Mouse (Mus musculus) R1 (cell line): ENCODE data around the gene Cd38.

Experiments
- DNase-seq: peaks from one replicate; pipeline ENCODE4 v3.0.0-alpha.2; 2018; ENCODE audit warnings: low read depth, low spot score

The Cd38 gene

DNA sequence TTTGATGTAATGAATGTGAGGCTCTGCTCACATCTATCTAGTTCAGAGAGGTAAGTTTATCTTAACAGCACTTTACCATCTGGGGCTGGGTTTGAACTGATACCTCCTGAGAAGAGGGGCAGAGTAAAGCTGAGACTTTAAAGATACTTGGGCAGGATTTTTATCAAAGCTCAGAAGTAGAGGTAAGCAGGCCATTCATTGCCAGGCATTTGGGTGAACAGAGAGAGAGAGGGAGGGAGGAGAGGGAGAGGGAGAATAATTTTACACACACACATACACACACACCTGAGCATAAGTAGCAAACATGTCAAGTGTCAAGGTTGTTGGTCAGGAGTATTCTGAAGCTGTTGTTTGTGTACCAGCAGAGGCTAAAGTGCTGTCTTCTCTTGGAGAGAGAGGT is at the start of gene Cd38:
Gene Cd38, plus strand, starts transcription at position 301 of the 400 bp plus-strand sequence.
- no peak for DNase-seq

DNA sequence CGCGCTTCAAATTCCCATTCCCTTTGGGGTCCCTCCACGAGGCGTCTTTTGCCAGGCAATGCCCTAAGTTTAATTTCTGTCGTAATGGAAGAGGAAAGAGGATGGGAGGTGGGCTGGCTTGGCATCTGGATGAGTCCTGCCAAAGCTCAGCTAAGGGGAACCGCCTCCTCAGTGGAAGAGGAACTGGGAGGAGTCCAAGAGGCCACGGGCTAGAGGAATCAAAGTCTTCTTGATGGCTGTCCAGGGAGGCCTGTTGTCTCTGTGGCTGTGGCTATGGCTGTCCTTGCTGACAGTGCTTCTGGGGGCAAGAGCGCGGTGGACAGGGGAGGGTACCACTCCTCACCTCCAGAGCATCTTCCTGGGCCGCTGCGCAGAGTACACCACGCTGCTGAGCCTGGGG is 49.7 kb upstream of the Cd38 start, which contains the start of gene Bst1:
Gene Bst1, plus strand, starts transcription at position 191 of the 400 bp plus-strand sequence.
- DNase-seq: no peak

DNA sequence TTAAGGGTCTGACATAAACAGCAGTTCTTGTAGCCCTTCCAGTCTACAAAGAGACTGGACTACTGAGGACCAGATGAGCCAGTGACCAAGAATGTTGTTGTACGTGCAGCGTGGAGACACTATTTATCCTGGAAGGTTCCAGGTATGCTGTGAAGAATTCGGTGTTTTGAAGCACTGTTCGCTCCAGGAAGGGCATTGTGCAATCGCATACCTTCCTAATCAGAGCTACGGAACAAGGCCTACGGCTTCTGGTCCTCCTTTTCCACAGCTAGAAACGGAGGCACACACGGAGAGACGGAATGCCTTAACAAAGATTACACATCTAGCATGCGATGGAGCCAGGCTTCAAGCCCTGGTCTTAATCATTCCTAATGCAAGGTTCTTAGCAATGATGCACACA is 47.6 kb upstream of the Cd38 start:
- DNase-seq: no peak

DNA sequence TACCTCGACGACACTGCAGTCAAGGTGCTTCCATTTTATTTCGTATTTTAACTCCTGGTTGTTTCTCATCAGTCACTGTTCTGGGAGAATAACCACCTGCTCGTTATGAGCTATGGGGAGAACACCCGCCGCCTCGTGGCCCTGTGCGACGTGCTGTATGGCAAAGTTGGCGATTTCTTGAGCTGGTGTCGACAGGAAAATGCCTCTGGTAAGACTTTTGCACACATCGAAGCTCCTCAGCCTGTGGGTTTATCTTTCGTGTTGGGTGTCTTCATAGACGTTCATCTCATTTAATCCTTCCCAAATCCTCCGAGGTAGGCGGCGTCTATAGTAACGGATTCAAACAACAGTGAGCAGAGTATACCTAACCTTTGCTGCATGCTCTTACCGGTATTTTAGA is 46.8 kb upstream of the Cd38 start, which contains the start of gene Fbxl5:
Gene Fbxl5, minus strand, starts transcription at position 101 of the 400 bp plus-strand sequence.
- no peak for DNase-seq

- DNase-seq: no peak
These were observed 46.2 kb upstream of the Cd38 start for GRCm38 (mm10) chr5:43822199-43822598.

GRCm38 (mm10) chr5:43822824-43823223 is 45.5 kb upstream of the Cd38 start:
- no peak for DNase-seq

GRCm38 (mm10) chr5:43824580-43824979 is 43.8 kb upstream of the Cd38 start:
- DNase-seq: no peak

GRCm38 (mm10) chr5:43826883-43827282 is 41.5 kb upstream of the Cd38 start:
- DNase-seq: no peak

- no peak for DNase-seq
These were observed 41.0 kb upstream of the Cd38 start for GRCm38 (mm10) chr5:43827366-43827765.

DNA sequence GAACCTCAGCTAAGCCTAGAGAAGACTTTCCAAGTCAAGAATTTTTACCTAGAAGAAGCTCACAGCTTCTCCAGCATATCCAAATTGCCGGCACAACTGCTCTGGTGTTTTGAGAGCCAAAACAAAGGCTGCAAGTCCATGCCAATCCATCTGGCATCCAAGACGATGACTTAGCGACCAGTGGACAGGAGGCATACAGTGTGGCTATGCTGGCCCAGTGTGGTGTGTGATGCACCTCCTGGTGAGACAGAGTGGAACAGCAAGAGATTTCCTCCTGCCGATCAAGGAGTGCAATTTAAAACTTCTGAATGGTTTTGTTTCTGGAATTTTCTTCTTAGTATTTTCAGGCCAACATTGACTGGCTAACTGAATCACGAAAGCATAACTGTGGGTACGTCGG is 31.8 kb upstream of the Cd38 start:
- DNase-seq: no peak

DNA sequence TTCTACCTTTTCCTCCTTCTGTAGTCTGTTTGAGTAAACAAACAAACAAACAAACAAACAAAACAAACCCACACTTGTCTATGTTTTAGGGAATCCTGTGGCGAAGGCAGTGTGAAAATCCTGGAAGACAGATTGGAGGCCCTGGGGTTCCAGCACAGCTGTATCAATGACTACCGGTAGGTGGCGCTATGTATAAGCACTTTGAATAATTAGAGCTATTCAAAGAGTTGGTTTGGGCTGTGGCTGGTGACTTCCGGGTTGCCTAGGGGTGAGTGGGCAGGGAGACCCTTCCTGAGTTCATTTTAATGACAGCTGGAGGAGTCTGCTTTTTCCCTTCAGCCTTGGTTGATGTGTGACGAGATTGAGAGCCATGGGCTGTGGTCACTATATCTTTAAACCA is 31.0 kb upstream of the Cd38 start:
- peak; percentile 50 for DNase-seq

DNA sequence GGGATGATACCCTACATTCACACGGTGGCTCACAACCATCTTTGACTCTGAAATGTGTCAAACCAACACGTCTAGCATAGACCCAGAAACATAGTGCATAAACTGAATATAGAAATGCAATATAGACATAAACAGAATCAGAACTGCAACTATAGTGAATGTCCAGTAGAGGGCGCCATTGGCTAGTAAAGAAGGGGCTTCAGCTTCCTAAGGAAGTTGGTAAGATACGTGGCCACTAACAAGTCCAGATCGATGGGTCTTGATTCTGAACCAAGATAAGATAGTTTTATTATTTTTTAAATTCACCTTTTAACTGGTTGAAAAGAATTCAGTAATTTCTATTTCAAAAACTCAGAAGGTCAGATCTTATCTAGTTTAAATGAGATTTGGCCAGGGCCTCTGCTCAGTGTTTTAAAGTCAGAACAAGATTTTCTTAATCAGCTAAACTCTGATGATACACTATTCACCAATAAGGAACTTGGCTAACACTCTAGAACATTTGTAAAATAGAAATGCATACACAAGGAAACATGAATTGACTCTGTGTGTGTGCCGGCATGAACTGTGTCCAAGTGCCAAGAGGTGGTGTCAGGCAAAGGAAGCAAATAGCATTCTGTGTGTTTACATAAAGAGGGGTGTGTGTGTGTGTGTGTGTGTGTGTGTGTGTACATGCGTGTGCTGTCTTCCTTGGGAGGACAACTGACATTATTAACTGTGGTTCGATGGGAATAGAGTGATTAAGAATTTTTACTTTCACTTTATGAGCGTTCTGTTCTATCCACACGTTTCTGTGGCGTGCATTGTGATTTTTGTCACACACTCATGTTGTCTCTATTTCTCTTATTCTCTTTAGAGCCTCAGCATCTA is 27.0 kb upstream of the Cd38 start:
- DNase-seq: peak; percentile 79

DNA sequence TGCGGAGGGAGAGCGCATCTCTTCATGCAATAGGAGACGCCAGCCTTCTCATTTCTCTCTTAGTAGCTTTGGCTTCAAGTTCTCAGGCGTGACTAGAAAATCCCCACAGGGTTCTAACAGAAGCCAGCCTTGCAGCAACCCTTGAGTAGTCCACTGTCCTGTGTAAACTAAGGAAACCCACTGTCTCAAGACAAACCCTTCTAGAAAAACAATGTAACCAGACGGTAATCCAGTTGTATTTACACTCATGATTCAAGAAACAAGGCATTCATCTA is 26.4 kb upstream of the Cd38 start:
- no peak for DNase-seq

- no peak for DNase-seq
These were observed 25.7 kb upstream of the Cd38 start for GRCm38 (mm10) chr5:43842576-43843155.

DNA sequence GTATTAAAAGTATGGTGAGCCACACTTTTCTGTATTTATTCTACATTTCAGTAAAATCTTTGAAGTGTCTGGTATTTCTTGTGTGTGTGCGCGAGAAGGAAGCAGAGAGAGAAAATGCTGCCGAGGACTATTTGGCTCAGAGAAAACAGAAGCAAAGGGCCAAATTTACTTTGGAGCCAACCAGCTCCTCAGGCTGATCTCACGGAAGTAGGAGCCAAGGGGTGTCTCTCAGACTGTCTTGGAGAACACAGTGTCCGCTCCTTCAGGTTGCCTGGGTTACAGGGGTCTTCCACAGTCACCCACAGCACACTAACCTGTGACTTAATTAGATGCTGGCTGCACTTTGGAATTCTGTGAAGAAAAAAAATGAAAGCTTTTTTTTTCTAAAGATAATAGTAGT is 23.3 kb upstream of the Cd38 start:
- no peak for DNase-seq

DNA sequence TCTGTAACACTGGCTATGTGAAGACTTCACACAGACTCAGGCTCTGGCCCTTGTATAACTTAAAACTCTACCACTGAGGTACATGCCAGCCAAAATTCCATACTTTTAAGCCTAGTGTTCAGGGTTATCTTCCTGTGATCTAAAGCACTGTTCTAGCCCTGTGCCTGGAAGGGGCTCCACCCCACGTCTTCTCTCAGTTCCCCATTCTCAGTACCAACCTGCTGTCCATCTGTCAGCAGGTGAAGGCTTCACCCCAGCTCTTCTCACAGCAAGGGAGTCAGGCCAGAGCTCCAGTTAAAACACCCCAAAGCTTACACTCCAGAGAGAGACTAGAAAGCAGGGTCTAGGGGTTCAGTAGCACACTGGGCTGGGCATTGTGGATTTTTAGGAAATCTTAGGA is 22.7 kb upstream of the Cd38 start:
- no peak for DNase-seq

DNA sequence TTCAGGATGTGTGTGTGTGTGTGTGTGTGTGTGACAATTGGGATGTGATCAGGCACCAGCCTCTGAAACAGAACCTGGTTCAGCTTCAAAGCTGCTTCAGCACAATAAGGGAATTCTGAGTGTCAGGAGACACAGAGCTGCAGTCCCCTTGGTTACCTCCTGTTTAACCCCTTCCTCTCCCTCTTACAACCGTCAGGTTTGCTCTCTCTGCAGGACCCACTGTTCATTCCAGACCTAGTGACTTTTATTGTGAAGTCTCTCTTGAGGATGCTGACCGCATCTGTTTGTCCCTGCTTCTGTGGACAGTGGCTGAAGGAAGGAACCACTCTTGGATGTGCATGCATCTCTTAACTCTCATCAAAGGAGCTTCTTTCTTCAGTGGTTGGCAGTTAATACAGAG is 22.1 kb upstream of the Cd38 start:
- DNase-seq: no peak

- DNase-seq: no peak
These were observed 20.8 kb upstream of the Cd38 start for GRCm38 (mm10) chr5:43847555-43847954.

GRCm38 (mm10) chr5:43848275-43848674 is 20.1 kb upstream of the Cd38 start:
- no peak for DNase-seq

GRCm38 (mm10) chr5:43853096-43853867 is 15.1 kb upstream of the Cd38 start:
- DNase-seq: peak; percentile 80

DNA sequence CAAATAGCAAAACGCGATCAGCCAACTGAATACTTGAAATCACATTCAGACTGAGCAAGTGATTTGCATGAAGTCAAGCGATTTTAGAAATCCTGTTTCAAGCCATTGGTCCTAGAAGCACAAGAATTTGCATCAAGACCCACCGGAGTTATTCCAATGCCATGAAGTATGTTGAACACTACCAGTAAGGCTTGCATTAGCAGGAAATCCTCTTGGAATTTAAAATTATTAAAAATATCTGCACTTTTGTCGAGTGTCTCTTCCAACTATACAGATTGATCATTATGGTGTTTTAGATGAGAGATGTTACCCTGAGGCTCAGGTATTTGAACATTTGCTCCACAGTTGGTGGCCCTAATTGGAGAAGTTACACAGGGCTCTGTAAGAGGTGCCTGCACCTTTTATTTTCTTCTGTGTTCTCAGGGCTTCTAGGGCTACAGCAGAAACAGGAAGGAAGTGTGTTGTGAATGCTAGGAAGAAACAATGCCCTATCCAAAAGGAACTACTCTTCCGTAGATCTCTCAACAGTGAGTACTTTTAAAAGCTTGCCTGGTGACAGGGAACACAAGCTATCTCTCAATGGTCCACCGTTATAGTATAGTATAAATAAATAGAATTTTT is 14.4 kb upstream of the Cd38 start:
- no peak for DNase-seq

DNA sequence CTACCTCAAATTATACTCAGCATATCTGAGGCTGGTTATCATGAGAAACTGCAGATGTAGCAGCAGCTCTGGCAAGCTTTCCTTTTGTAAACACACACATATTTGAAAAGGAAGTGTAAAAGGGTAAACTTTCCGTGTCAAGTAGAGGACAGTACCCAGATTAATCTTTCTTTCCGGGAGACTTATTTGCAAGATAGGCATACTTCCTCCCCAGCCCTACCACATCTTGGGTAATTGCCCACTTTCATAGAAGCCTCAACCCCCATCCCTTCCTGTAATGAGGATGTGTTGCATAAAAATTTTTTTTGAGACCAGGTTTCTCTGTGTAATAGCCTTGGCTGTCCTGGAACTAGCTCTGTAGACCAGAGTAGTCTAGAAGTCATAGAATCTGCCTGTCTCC is 12.6 kb upstream of the Cd38 start:
- no peak for DNase-seq
